Mouse (Mus musculus) R1 (cell line): ENCODE measurements at regions not wholly inside any gene's neighbourhood (a gene's known extent, or its start where the extent isn't known, plus 50 kb on each side); places are given as distances from the start of the nearest gene placed in this dataset.

Experiments used
- DNase-seq: peaks from one replicate; pipeline ENCODE4 v3.0.0-alpha.2; 2018; ENCODE audit warnings: low read depth, low spot score

DNA sequence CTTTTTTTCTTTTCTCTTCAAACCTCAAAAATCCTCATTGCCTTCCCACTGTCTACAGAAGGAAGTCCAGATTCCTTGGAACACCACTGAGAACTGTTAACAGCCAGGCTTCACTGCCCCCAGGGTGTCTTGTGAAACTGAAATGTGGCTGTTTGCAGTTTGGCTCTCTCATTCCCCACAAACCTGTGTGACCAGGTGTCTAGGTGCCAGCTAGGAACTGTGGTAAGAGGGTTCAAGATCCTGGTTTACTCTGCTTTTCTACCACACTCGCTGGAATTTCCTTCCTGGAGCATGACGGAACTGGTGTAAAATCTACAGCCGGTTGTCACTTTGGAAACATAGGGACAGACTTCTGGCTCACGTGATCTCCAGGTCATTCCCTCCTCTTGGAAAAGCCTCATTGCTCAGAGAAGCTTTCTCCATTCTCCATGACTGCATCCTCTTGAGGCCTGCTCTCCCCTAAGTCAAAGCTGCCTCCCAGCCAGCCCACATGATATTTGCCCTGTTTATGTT lies 660.2 kb downstream of the Zfp706 start:
- no peak for DNase-seq

DNA sequence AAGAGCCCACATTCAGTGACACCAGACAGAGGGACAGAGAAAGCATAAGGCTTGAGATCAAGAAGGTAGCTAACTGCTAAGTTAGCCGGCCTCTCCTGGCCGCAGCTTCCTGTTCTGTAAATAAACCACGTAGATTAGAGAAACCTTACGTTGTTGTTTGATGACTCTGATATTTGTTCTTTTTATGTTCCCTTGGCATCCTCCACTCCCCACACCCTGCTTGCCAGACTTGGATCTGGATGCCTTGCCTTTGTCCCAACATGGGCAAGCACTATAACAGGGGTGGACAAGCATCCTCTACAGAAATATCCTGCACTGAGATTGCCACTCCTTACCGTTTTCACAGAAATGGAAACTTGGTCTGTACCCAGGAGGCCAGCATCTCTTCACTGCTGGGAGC lies 661.4 kb downstream of the Zfp706 start:
- DNase-seq, result no peak

GRCm38 (mm10) chr15:36345413-36345812 lies 662.2 kb downstream of the Zfp706 start:
- no peak for DNase-seq

- no peak for DNase-seq
Measured at GRCm38 (mm10) chr15:36339971-36340550, 667.5 kb downstream of the Zfp706 start.

DNA sequence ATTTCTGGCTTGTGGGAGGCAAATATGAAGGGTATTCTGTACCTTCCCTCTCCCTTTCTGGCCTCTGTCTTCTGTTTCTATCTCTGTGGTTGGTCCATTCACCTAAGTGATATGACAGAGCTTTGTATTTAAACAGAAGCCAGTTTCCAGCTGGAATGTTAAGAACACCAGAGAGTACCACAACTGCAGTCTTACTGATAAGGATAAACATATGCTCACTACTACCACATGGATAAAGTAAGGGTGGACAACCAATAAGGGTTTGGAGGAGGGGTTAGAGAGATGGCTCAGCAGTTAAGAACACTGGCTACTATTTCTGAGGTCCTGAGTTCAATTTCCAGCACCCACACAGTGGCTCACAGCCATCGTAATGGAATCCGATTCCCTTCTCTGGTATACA lies 668.8 kb downstream of the Zfp706 start:
- DNase-seq, result no peak

DNA sequence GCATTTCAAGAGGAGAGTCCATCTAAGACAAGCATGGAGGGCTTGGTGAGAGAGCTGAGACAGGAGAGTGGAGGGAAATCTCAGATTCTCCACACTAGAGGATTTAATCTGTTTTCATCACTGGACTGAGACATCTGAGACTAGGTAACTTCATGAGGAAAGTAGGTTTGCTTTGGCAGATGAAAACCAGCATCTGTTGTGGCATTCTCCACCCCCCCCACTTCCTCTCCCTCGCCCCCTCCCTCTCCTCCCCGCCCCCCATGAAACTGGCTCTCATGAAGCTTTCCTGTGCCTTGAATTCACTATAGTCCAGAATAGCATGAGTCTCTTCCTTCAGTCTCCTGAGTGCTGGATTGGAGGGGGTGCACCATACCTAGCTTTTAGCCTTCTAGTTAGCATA lies 670.7 kb downstream of the Zfp706 start:
- no peak for DNase-seq

DNA sequence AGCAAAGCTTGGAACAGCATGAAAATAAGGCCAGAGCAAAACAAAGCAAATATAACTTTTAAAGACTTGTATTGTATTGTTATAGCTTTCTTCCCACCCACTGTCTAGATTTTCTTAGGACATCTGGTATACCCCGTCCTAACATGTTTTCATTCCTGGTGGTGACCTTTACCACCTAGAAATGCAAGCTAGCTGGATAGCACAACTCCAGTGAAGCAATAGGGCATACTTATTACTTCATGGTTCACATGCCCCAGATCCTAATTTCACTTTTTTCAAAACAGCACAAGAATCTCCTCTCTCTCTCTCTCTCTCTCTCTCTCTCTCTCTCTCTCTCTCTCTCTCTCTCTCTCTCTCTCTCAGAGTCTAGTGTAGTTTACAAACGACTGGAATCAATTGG lies 672.5 kb downstream of the Zfp706 start:
- DNase-seq, result no peak

GRCm38 (mm10) chr15:36334436-36335113 lies 673.0 kb downstream of the Zfp706 start:
- no peak for DNase-seq

GRCm38 (mm10) chr15:36333857-36334256 lies 673.7 kb downstream of the Zfp706 start:
- no peak for DNase-seq

DNA sequence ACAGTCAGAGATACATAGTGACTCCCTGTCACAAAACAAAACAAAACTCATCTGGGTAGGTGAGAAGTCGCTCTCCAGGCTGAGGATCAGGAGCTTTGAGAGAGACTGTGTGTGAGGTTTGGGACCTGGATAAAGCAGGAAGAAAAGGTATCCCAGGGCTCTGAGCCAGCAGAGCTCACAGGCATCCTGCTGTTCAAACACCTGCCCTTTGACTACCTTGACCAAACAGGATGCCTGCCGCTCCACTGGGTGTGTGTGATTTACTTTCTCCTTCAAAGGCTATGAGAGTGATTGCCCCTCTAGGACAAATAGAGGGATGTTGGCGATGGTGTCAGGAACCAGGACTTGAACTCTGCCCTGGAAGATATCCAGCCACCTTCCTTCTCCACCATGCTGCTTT lies 674.3 kb downstream of the Zfp706 start:
- no peak for DNase-seq
